Mouse (Mus musculus): ENCODE measurements around the gene Gm5565.

- TF ChIP-seq CTCF (IDR thresholded peaks at IDR 0.05; ENCODE audit: low read depth) (no peak), EP300 (IDR thresholded peaks at IDR 0.05; ENCODE audit: low read depth) (no peak)
Measured at GRCm38 (mm10) chr5:146205537-146205936, 45.2 kb upstream of the Gm5565 start.

Measured in liver, embryonic 14.5 days (tissue).